Mouse (Mus musculus) spleen, adult 2 months (tissue): ENCODE results near the gene Prlh.

Experiments used
- CTCF ChIP-seq: fragments of 200-500 bp; IDR thresholded peaks from 2 replicates; pipeline ENCODE4 v1.5.1; 2011; ENCODE audit warnings: mild to moderate bottlenecking, inconsistent platforms; ENCODE audit not compliant: insufficient read depth, insufficient read length, insufficient replicate concordance; ENCODE audit errors: extremely low read depth
- POLR2A ChIP-seq: fragments of 200-500 bp; IDR thresholded peaks from 2 replicates; pipeline ENCODE4 v1.6.1; 2011; ENCODE audit warnings: low read depth, low read length, inconsistent platforms

- TF ChIP-seq CTCF (no peak), POLR2A (no peak)
These were observed 44.7 kb downstream of the Prlh start for GRCm38 (mm10) chr1:90997641-90998040.
